Mouse (Mus musculus) erythroid progenitor cell, adult 5-6 weeks (primary cell): ENCODE data around the gene Skil. TPM values are rescaled to one million over a fixed set of nuclear protein-coding genes. Genes with fewer than 3 reads are reported as not detected.

Experiments used
- ATAC-seq: replicated peaks from 2 replicates; pipeline ENCODE4 v1.8.0; 2016; ENCODE audit warnings: moderate number of reproducible peaks, mild to moderate bottlenecking, moderate TSS enrichment, inconsistent platforms; ENCODE audit not compliant: poor library complexity, low FRiP score, severe bottlenecking
- total RNA-seq, 2 experiments: library from RNA; stranded (forward) in 1 of 2; stranded (reverse) in 1 of 2; fragments of 150-400 nt in 1 of 2; fragments of 186-747, 209-891 nt in 1 of 2; gene quantifications; 2 replicates each; pipeline versions ENCODE4 v1.2.3 to v1.2.4; 2015 to 2017; ENCODE audit warnings: low replicate concordance in 2 of 2

Gene Skil
- total RNA-seq (2015; ENCODE audit: low replicate concordance), result 2.9 and 8.4 TPM in 2 replicates
- 4.9 and 13.2 TPM in 2 replicates for total RNA-seq (2017; ENCODE audit: low replicate concordance)

- ATAC-seq, result peak; percentile 86
Observed at GRCm38 (mm10) chr3:31094531-31095178, at the start of gene Skil. Gene Skil (plus strand): TSS chr3:31095058.

- ATAC-seq, result no peak
Observed at GRCm38 (mm10) chr3:31047263-31047662, 47.6 kb upstream of the Skil start.

GRCm38 (mm10) chr3:31049087-31049486 lies 45.8 kb upstream of the Skil start:
- ATAC-seq, result no peak

GRCm38 (mm10) chr3:31050375-31050774 lies 44.5 kb upstream of the Skil start:
- no peak for ATAC-seq

- ATAC-seq, result no peak
Observed at GRCm38 (mm10) chr3:31051730-31052129, 43.1 kb upstream of the Skil start.

GRCm38 (mm10) chr3:31053191-31053590 lies 41.7 kb upstream of the Skil start:
- ATAC-seq, result no peak

GRCm38 (mm10) chr3:31054888-31055287 lies 40.0 kb upstream of the Skil start:
- ATAC-seq, result no peak

- ATAC-seq, result no peak
Observed at GRCm38 (mm10) chr3:31056047-31056650, 38.7 kb upstream of the Skil start.

GRCm38 (mm10) chr3:31056651-31057627 lies 37.9 kb upstream of the Skil start:
- ATAC-seq, result peak; percentile 89

GRCm38 (mm10) chr3:31060745-31061102 lies 34.1 kb upstream of the Skil start:
- ATAC-seq, result no peak

- ATAC-seq, result no peak
Observed at GRCm38 (mm10) chr3:31061103-31061785, 33.6 kb upstream of the Skil start.

- ATAC-seq, result no peak
Observed at GRCm38 (mm10) chr3:31061786-31062120, 33.1 kb upstream of the Skil start.

GRCm38 (mm10) chr3:31062325-31062724 lies 32.5 kb upstream of the Skil start:
- ATAC-seq, result no peak

- no peak for ATAC-seq
Observed at GRCm38 (mm10) chr3:31068482-31068881, 26.4 kb upstream of the Skil start.

- no peak for ATAC-seq
Observed at GRCm38 (mm10) chr3:31071804-31072203, 23.1 kb upstream of the Skil start.

GRCm38 (mm10) chr3:31075808-31076207 lies 19.1 kb upstream of the Skil start:
- no peak for ATAC-seq

GRCm38 (mm10) chr3:31077068-31077703 lies 17.7 kb upstream of the Skil start:
- no peak for ATAC-seq

- no peak for ATAC-seq
Observed at GRCm38 (mm10) chr3:31079450-31079849, 15.4 kb upstream of the Skil start.

- ATAC-seq, result no peak
Observed at GRCm38 (mm10) chr3:31080791-31081502, 13.9 kb upstream of the Skil start.
